Mouse (Mus musculus): Measurements from ENCODE around the gene Usp7.
"Not testable (repeated sequence)": the region's sequence is repeated elsewhere in the genome, so short reads cannot be mapped to it uniquely, and the experiment has no call there.

Usp7 gene

GRCm38 (mm10) chr16:8751555-8752235 is 40.4 kb downstream of the Usp7 start:
- in situ Hi-C loops (cut with MseI, MboI) = no loop called here

GRCm38 (mm10) chr16:8748904-8749303 is 43.2 kb downstream of the Usp7 start:
- in situ Hi-C loops (cut with MseI, MboI) = no loop called here

GRCm38 (mm10) chr16:8748175-8748846 is 43.8 kb downstream of the Usp7 start:
- in situ Hi-C loops (cut with MseI, MboI) = no loop called here

- in situ Hi-C loops (cut with MseI, MboI) = no loop called here
Observed at GRCm38 (mm10) chr16:8747772-8748171, 44.3 kb downstream of the Usp7 start.

- in situ Hi-C loops (cut with MseI, MboI) = no loop called here
Observed at GRCm38 (mm10) chr16:8746509-8746908, 45.6 kb downstream of the Usp7 start.

- in situ Hi-C loops (cut with MseI, MboI) = no loop called here
Observed at GRCm38 (mm10) chr16:8745751-8746150, 46.4 kb downstream of the Usp7 start.

GRCm38 (mm10) chr16:8743989-8744388 is 48.1 kb downstream of the Usp7 start:
- in situ Hi-C loops (cut with MseI, MboI) = no loop called here

- in situ Hi-C loops (cut with MseI, MboI) = no loop called here
Observed at GRCm38 (mm10) chr16:8741697-8742096, 50.4 kb downstream of the Usp7 start.

- in situ Hi-C loops (cut with MseI, MboI) = no loop called here
Observed at GRCm38 (mm10) chr16:8741110-8741509, 51.0 kb downstream of the Usp7 start.

GRCm38 (mm10) chr16:8738542-8739514 is 53.3 kb downstream of the Usp7 start:
- in situ Hi-C loops (cut with MseI, MboI) = no loop called here

- in situ Hi-C loops (cut with MseI, MboI) = no loop called here
Observed at GRCm38 (mm10) chr16:8737666-8738541, 54.2 kb downstream of the Usp7 start.

- in situ Hi-C loops (cut with MseI, MboI) = no loop called here
Observed at GRCm38 (mm10) chr16:8737341-8737665, 54.8 kb downstream of the Usp7 start.

GRCm38 (mm10) chr16:8736757-8737156 is 55.4 kb downstream of the Usp7 start:
- in situ Hi-C loops (cut with MseI, MboI) = no loop called here

- in situ Hi-C loops (cut with MseI, MboI) = no loop called here
Observed at GRCm38 (mm10) chr16:8736032-8736431, 56.1 kb downstream of the Usp7 start.

- in situ Hi-C loops (cut with MseI, MboI) = no loop called here
Observed at GRCm38 (mm10) chr16:8734693-8735092, 57.4 kb downstream of the Usp7 start.

GRCm38 (mm10) chr16:8733624-8734023 is 58.5 kb downstream of the Usp7 start:
- in situ Hi-C loops (cut with MseI, MboI) = no loop called here

GRCm38 (mm10) chr16:8732450-8732849 is 59.7 kb downstream of the Usp7 start:
- in situ Hi-C loops (cut with MseI, MboI) = not testable (repeated sequence)

GRCm38 (mm10) chr16:8731630-8732029 is 60.5 kb downstream of the Usp7 start:
- in situ Hi-C loops (cut with MseI, MboI) = no loop called here

- in situ Hi-C loops (cut with MseI, MboI) = no loop called here
Observed at GRCm38 (mm10) chr16:8728111-8728748, 63.9 kb downstream of the Usp7 start.

- in situ Hi-C loops (cut with MseI, MboI) = no loop called here
Observed at GRCm38 (mm10) chr16:8725807-8726206, 66.3 kb downstream of the Usp7 start.

GRCm38 (mm10) chr16:8724031-8724430 is 68.1 kb downstream of the Usp7 start:
- in situ Hi-C loops (cut with MseI, MboI) = no loop called here

Data from mouse trophoblast stem cell (cell line).